Mouse (Mus musculus) adipocyte (in vitro differentiated cells): Measurements from ENCODE around the gene Rusc2.

Experiments used
- DNase-seq: peaks from one replicate; pipeline ENCODE4 v3.0.0-alpha.2; 2016; ENCODE audit warnings: low spot score

Gene Rusc2

DNA sequence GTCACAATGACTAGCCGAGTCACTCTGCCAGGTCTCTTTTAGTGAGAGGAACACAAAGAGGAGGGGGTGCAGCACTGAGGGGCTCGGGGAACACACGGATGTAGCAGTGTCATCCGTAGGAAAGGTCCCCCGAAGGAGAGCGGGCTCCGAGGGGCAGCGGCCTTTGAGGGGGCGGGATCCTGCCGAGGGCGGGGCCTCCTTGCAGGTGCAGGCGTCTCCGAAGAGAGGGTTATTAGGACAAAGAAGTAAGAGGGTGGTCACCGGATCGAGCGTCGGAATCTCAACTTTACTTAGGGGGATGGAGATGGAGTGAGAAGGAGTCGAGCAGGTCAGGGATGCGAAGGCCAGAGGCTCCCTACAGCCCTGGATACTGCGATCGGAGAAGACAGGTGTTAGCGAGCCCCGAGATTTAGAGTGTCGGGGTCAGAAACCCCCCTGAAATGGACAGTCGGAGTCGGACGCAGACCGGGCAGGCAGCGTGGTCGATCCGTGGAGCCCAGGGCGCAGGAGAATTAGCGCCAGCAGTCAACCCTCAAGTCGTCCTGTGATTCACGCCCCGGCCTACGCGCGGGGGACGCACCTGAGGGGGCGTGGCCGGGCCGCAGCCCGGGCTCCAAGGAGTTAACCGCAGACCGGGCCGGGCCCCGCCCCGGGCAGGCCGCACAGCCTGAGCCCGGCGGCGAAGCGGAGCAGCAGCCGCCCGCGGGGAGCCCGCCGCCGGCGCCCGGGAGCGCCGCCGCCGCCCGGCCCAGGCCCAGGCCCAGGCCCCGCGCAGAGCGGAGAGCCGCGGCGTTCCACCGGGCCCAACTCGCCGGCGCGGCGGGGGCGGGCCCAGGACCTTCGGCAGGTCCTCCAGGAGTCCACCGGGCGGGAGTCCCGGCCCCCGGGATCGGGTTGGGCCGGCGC, 60.9 kb downstream of the Rusc2 start:
- peak; percentile 70 for DNase-seq

DNA sequence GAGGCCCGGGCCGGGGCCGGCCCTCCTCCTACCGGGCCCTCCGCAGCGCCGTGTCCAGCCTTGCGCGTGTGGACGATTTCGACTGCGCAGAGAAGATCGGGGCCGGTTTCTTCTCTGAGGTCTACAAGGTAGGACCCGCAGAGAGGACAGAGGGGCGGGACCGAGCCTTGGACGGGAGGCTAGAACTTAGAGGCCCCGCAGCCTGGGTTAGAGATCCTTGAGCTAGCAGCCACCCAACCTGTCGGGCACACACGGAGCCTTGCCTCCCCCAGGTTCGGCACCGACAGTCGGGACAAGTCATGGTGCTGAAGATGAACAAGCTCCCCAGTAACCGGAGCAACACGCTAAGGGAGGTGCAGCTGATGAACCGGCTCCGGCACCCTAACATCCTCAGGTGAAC, 61.7 kb downstream of the Rusc2 start:
- DNase-seq, result no peak

DNA sequence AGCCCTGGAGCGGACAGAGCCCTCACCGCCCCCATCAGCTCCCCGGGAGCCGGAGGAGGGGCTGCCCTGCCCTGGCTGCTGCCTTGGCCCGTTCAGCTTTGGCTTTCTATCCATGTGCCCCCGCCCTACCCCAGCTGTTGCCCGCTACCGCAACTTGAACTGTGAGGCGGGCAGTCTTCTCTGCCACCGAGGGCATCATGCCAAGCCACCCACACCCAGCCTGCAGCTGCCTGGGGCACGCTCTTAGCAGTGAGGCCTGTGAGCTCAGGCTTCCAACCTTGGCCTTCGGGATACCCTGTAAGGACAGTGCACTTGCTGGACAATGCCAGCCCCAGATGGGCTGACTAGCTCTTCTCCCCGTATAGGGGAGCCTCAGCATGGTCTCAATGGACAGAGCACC, 65.5 kb downstream of the Rusc2 start:
- peak; percentile 30 for DNase-seq

DNA sequence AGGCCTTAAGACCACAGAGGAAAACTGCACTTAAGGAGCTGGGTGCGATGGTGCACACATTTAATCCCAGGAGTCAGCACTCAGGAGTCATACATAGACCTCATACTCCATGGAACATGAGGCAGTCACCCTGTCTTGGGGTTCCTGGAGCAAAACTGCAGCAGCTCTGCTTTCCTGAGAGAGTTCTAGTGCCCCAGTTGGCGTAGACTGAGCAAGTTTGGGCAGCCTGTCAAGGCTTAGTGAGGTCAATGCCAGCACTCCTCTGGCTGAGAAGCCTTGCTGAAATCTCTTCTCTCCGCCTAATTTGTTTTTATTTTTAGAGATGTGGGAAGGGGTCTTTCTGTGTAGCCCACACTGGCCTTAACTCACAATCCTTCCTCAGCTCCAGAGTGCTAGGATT, 66.8 kb downstream of the Rusc2 start:
- peak; percentile 92 for DNase-seq

DNA sequence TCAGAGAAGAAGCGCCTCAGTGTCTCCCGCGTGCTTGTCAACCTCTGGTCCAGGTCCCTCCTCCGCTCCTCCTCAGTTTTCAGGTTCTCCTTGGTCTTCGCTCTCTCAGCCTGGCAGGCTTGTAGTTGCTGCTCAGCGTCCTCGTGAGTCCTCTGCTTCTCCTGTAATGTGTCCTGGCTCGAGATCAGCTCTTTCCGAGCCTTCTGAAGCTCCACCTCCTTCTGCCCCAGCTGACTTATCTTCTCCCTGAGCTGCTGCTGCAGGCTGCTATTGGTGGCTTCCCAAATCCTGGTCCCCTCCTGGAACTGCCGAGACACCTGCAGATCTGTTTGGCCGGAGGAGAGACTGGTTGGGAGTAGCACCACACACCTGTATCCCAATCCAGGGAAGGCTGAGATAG, 70.5 kb downstream of the Rusc2 start:
- no peak for DNase-seq

DNA sequence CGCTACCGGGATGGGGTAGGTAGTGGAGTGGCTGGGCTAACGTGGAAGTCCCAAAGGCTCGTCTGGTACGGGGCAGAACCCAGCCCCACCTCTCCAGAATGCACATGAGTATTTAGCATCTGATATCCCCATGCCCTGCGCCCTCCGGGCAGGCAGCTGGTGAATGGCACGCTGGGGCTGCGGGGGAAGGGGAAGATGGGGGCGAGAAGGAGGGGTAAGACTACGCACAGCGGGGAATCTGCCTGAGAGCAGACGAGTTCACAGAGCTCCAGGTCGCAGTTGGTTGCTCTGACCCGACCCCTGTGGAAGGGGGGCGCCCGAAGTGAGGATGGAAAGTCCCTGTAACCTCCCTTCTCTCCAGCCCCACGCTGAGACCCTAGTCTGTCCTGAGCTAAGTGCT, 71.6 kb downstream of the Rusc2 start:
- DNase-seq, result no peak

DNA sequence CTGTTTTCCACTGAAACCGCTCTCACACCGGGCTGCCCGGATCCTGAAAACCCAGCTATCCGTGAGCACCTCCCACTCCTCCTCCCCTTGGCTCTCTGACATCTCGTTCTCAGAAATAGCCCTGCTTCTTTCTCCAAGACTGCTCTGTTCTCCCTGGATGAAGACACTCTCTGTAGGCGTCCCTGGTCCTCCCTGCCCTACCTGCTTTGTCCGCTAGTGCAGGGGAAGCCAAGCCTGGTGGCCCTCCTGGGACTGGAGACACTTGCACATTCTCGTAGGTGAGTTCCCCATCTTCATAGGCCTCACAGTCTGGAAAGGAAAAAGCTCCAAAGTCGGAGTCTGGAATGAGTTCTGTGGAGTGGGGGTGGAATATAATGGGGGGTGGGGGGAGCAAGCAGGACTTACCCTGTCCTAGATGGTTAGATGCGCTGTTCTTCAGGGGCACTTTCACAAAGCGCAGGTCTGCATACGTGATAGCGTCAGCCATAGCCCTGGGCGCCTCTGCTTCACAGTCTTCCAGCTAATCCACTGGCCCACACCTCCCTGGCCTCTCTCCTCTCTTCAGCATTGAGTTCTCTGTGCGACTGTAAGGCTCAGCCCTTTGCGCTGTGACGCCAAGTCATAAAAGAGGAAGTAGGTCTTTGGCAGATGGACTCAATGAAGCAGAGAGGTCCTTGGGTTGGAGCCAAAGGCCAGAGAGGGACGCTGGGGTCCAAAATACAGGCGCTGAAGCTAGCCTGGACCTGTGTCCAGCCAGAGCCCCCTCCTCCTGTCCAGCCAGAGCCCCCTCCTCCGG, 72.5 kb downstream of the Rusc2 start, which contains the start of gene Cd72:
TSS of gene Cd72 (minus strand) at position 588 of the 796 bp plus-strand sequence.
- DNase-seq, result no peak

DNA sequence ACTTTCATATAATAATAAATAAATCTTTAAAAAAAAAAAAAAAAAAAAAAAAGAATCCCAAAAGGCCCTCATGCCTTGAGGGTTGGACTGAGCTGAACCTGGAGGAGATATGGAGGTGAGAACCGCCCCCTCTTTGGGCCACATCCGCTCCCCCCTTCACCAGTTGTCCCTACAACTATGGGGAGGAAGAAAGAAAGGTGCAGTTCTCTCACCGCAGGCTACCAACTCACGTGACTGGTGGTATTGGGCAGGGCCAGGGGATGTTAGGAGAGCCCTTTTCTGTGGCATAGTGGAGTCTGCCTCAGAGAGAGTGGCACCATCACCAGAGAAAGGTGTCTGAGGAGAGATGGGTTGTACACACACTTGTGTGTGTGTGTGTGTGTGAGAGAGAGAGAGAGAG, 74.7 kb downstream of the Rusc2 start:
- DNase-seq, result no peak

DNA sequence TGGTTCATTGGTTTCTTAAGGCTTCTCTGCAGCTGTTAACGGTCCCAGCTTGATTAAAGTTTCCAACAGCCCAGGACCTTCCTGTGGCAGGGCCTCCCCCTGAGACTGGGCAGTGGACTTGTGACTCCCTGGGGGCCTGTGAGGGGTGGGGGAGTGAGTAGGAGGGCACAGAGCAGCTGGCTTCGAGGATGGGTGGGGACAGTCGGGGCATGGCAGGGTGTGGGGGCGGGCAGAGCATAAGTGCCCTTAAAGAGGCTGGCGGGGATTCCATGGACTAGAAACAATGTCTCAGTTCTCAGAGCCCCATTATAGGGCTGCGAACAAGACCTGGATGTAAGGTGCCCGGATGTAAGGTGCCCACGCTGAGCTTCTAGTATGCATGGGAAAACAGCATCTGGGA, 75.3 kb downstream of the Rusc2 start:
- no peak for DNase-seq

DNA sequence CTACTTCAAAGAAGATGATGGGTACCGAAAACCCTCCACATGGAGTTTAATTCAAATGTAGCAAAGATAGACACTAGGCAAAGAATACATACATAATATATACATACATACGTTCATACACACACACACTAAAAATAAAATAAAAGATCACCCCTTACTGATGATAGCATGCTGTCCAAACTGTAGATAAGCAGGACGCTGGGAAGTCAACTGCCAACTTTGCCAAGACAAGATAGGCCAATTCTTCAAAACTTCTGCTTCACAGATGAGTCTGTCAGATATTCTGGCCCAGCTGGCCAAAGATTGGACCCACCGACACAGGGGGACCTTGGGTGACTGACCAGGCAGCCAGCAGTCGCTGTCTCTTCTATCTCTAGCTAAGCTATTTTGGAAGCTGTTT, 81.3 kb downstream of the Rusc2 start:
- no peak for DNase-seq

DNA sequence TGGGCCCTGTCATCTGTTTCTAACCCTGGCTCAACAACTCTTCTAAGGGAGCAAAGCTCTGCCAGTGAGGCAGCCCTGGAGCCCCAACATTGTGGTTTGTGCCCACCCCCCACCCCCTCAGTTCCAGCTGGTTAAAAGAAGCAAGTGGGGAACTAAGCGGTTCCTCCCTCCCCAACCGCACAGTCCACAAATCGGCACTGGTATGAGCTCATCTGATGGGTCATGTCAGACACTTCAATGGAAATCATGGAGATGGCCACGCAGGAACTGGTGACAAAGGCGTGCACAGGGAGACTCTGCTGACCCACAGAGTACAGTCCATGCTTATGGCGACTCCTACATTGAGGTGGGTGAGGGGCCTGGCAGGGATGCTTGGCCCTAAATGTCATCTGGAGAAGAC, 84.2 kb downstream of the Rusc2 start:
- no peak for DNase-seq

DNA sequence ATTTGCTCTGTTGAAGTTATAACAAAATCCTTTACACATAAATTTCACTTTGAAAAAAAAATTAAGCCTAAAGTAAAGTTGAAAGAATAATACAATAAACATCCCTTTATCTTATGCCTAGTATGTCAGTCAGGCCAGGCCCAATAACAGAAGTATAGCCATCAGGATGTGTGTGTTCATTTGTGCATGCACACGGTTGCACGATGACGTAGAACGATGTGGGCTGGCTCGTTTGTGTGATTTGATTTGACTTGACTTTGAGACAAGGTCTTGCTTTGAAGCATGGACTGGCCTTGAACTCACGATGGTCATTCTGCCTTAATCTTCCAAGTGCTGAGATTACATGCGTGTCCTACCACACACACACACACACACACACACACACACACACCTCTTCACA, 85.1 kb downstream of the Rusc2 start:
- no peak for DNase-seq

DNA sequence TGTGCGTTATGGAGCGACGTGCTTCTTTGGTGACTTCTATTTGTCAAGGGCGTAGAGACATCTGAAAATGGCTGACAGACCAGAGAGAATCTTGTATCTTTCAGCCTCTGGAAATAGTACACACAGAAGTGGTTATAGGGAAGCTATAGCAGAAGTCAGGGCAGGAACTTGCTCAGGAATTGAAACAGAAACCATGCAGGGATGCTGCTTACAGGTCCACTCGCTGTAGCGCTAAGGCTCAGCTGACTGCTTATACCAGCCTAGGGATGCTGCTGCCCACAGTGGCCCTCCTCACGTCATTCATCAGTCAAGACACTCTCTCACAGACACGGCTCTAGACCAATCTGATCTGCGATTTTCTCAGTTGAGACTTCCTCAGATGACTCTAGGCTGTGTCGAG, 88.5 kb downstream of the Rusc2 start:
- DNase-seq, result no peak

DNA sequence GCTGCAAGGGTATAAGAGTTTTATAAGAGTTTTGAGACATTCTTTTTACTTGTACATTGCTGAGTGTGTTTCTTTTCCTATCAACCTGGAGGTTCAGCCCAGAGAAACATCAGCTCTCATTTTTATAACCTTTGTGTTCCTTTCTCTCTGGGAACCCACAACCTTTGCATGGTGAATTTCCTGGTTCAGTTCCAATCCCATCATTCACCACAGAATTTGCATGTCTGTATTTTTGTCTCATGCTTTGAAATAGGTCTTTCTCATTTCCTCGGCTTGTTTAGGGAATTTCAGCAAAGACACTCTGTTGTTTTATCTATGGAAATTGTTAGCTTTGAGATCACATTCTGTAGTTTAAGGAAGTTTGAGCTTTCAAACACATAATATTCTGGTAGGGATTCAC, 91.9 kb downstream of the Rusc2 start:
- no peak for DNase-seq

DNA sequence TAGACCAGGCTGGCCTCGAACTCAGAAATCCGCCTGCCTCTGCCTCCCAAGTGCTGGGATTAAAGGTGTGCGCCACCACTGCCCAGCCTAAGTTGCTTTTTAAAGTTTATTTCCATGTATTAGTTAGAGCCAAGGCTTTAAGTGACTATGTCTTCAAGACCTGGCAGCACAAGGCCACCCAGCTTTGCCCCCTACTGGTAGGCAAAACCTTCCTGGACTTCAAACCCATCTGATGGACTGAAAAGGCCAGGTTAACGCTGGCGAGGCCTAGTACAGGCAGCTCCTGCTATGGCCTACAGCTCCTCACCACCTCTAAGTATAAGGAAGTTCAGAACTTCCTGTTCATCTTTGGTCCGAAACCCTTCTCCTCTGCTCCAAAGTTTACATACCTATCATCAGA, 94.8 kb downstream of the Rusc2 start:
- peak; percentile 40 for DNase-seq
